Mouse (Mus musculus): ENCODE results near the gene Gm20388.

GRCm38 (mm10) chr8:122580926-122581325, 2670.3 kb downstream of the Gm20388 start:
- TF ChIP-seq CTCF (IDR thresholded peaks at IDR 0.05; ENCODE audit: low read depth): no peak
- no peak for TF ChIP-seq EP300 (IDR thresholded peaks at IDR 0.05; ENCODE audit: low read depth)
